Mouse (Mus musculus): ENCODE data around the gene Tln2. TPM values are rescaled to one million over a fixed set of nuclear protein-coding genes. Genes with fewer than 3 reads are reported as not detected.

The Tln2 gene
- polyA plus RNA-seq, 1 experiment from 2014 or later = 46.3 TPM

- H3K27ac ChIP-seq (replicated peaks; ENCODE audit: low read depth, low read length) = no peak overlapping the region
- DNase-seq (ENCODE audit: low spot score) = peak; percentile 62
- no peaks in the 10 kb centered on the region for H3K27me3 ChIP-seq (replicated peaks; ENCODE audit: control insufficient read depth, insufficient read depth, low read length)
- no peaks in the 10 kb centered on the region for H3K9me3 ChIP-seq (ENCODE audit: control insufficient read depth, low read length)
- no peak; the same call in 1 of the 2 replicates for ATAC-seq (ENCODE audit: low read depth)
- no peak overlapping the region for H3K4me3 ChIP-seq (ENCODE audit: low read depth, low read length)
- no peaks in the 10 kb centered on the region for H3K36me3 ChIP-seq (ENCODE audit: control insufficient read depth, insufficient read depth, low read length)
- 56% methylated on average over 12 of the region's 12 CpGs for WGBS
- H3K4me1 ChIP-seq (ENCODE audit: control insufficient read depth, insufficient read depth, low read length) = no peaks in the 10 kb centered on the region
- no peak overlapping the region for H3K9ac ChIP-seq (ENCODE audit: low read depth, low read length)
- H3K4me2 ChIP-seq (ENCODE audit: low read depth, low read length) = no peak overlapping the region
Observed at GRCm38 (mm10) chr9:67429199-67429892, 130.2 kb downstream of the Tln2 start.

GRCm38 (mm10) chr9:67428306-67429047 lies 131.0 kb downstream of the Tln2 start:
- peak; percentile 47; the same call in 1 of the 2 replicates for ATAC-seq (ENCODE audit: low read depth)

DNA sequence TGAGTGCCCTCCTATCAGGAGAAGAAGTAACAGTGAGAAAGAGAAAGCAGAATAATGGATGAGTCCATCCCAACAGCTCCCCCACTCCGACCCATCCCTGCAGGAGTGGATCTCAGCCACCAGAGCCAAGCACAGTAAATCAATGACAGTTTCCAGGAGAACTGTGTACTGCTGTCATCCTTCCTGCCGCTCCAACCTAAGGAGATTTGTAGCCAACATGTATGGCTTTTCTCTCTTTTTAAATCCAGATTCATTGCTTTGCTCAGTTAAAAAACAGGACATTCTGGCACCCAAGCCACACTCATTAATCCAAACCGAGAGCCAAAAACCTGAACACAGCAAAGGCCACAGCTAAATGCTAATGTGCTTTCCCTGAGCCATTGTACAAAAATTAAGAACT lies 133.2 kb downstream of the Tln2 start:
- no peak overlapping the region for H3K27ac ChIP-seq (replicated peaks; ENCODE audit: low read depth, low read length)
- 84% methylated on average over 3 of the region's 3 CpGs for WGBS
- no peaks in the 10 kb centered on the region for H3K9me3 ChIP-seq (ENCODE audit: control insufficient read depth, low read length)
- DNase-seq (ENCODE audit: low spot score) (no peak), ATAC-seq (ENCODE audit: low read depth) (no peak)
- no peak overlapping the region for H3K4me2 ChIP-seq (ENCODE audit: low read depth, low read length)
- H3K4me3 ChIP-seq (ENCODE audit: low read depth, low read length) = no peak overlapping the region
- H3K36me3 ChIP-seq (ENCODE audit: control insufficient read depth, insufficient read depth, low read length) = no peaks in the 10 kb centered on the region
- H3K9ac ChIP-seq (ENCODE audit: low read depth, low read length) = no peak overlapping the region
- no peaks in the 10 kb centered on the region for H3K4me1 ChIP-seq (ENCODE audit: control insufficient read depth, insufficient read depth, low read length)
- no peaks in the 10 kb centered on the region for H3K27me3 ChIP-seq (replicated peaks; ENCODE audit: control insufficient read depth, insufficient read depth, low read length)

More at GRCm38 (mm10) chr9:67428306-67429047, 131.0 kb downstream of the Tln2 start:
- H3K9ac ChIP-seq (ENCODE audit: low read depth, low read length) = no peak overlapping the region
- DNase-seq (ENCODE audit: low spot score) = peak; percentile 50
- no peaks in the 10 kb centered on the region for H3K36me3 ChIP-seq (ENCODE audit: control insufficient read depth, insufficient read depth, low read length)
- H3K4me2 ChIP-seq (ENCODE audit: low read depth, low read length) = no peak overlapping the region
- H3K9me3 ChIP-seq (ENCODE audit: control insufficient read depth, low read length) = no peaks in the 10 kb centered on the region
- no peaks in the 10 kb centered on the region for H3K4me1 ChIP-seq (ENCODE audit: control insufficient read depth, insufficient read depth, low read length)
- H3K27me3 ChIP-seq (replicated peaks; ENCODE audit: control insufficient read depth, insufficient read depth, low read length) = no peaks in the 10 kb centered on the region
- no peak overlapping the region for H3K4me3 ChIP-seq (ENCODE audit: low read depth, low read length)
- H3K27ac ChIP-seq (replicated peaks; ENCODE audit: low read depth, low read length) = no peak overlapping the region
- 86% methylated on average over 15 of the region's 15 CpGs for whole genome bisulfite sequencing

DNA sequence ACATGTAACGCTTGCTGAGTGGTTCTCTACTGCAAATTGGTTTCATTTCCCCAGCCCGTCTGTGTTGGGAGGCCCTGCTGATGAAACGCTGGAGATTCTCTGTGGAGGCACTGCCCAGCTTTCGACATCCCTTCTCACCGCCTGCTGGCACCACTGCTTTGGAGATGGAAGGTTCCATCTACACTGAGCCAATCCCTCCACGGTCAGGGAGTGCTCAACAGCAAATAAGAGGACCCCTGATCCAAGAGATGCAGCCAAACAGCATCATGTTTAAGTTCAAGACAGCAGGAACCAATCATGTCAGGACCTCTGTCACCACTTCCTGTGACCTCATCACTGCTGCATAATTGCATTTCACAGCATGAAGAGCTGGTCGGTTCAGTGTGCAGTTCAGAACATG lies 135.4 kb downstream of the Tln2 start:
- Histone ChIP-seq H3K4me3 (ENCODE audit: low read depth, low read length) (no peak overlapping the region), H3K27me3 (replicated peaks; ENCODE audit: control insufficient read depth, insufficient read depth, low read length) (no peaks in the 10 kb centered on the region), H3K27ac (replicated peaks; ENCODE audit: low read depth, low read length) (no peak overlapping the region), H3K4me1 (ENCODE audit: control insufficient read depth, insufficient read depth, low read length) (no peaks in the 10 kb centered on the region), H3K9me3 (ENCODE audit: control insufficient read depth, low read length) (no peaks in the 10 kb centered on the region), H3K4me2 (ENCODE audit: low read depth, low read length) (no peak overlapping the region), H3K36me3 (ENCODE audit: control insufficient read depth, insufficient read depth, low read length) (no peaks in the 10 kb centered on the region), H3K9ac (ENCODE audit: low read depth, low read length) (no peak overlapping the region)
- WGBS = 34% methylated on average over 7 of the region's 7 CpGs
- ATAC-seq (ENCODE audit: low read depth) (no peak), DNase-seq (ENCODE audit: low spot score) (no peak)

GRCm38 (mm10) chr9:67418092-67418491 lies 141.4 kb downstream of the Tln2 start:
- Histone ChIP-seq H3K27me3 (replicated peaks; ENCODE audit: control insufficient read depth, insufficient read depth, low read length) (no peaks in the 10 kb centered on the region), H3K9me3 (ENCODE audit: control insufficient read depth, low read length) (no peaks in the 10 kb centered on the region), H3K9ac (ENCODE audit: low read depth, low read length) (no peak overlapping the region), H3K36me3 (ENCODE audit: control insufficient read depth, insufficient read depth, low read length) (no peaks in the 10 kb centered on the region), H3K4me3 (ENCODE audit: low read depth, low read length) (no peak overlapping the region), H3K4me2 (ENCODE audit: low read depth, low read length) (no peak overlapping the region), H3K27ac (replicated peaks; ENCODE audit: low read depth, low read length) (no peak overlapping the region), H3K4me1 (ENCODE audit: control insufficient read depth, insufficient read depth, low read length) (peaks cover 11% of the 10 kb centered on the region)
- 38% methylated on average over 6 of the region's 6 CpGs for WGBS
- peak; percentile 50 for DNase-seq (ENCODE audit: low spot score)
- peak; percentile 68; the same call in 1 of the 2 replicates for ATAC-seq (ENCODE audit: low read depth)

- Histone ChIP-seq H3K4me3 (ENCODE audit: low read depth, low read length) (no peak overlapping the region), H3K36me3 (ENCODE audit: control insufficient read depth, insufficient read depth, low read length) (no peaks in the 10 kb centered on the region), H3K27me3 (replicated peaks; ENCODE audit: control insufficient read depth, insufficient read depth, low read length) (no peaks in the 10 kb centered on the region), H3K4me1 (ENCODE audit: control insufficient read depth, insufficient read depth, low read length) (no peaks in the 10 kb centered on the region), H3K4me2 (ENCODE audit: low read depth, low read length) (no peak overlapping the region), H3K27ac (replicated peaks; ENCODE audit: low read depth, low read length) (no peak overlapping the region), H3K9me3 (ENCODE audit: control insufficient read depth, low read length) (no peaks in the 10 kb centered on the region), H3K9ac (ENCODE audit: low read depth, low read length) (no peak overlapping the region)
- DNase-seq (ENCODE audit: low spot score) = no peak
- no peak for ATAC-seq (ENCODE audit: low read depth)
- WGBS = 90% methylated on average over 2 of the region's 2 CpGs
Observed at GRCm38 (mm10) chr9:67410667-67411066, 148.8 kb downstream of the Tln2 start.

DNA sequence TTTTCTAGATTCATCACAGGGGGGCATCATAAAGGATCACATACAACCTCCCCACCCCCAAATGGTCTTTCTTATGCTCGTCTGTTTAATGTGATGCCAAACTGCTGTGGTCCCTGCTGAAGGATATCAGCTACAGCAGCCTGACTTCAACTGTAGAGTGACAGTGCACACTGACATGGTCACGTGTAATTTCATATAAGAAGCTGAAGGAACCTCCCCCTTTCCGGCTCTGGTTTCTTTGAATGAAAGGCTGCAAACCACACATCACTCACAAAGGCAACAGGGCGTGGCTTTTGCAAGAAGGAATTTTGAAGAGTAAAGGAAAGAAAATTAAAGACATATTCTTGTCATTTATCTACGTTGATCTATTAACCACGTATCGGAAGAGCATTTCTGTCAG lies 154.8 kb downstream of the Tln2 start:
- Histone ChIP-seq H3K4me3 (ENCODE audit: low read depth, low read length) (no peak overlapping the region), H3K36me3 (ENCODE audit: control insufficient read depth, insufficient read depth, low read length) (no peaks in the 10 kb centered on the region), H3K9me3 (ENCODE audit: control insufficient read depth, low read length) (no peaks in the 10 kb centered on the region), H3K27me3 (replicated peaks; ENCODE audit: control insufficient read depth, insufficient read depth, low read length) (no peaks in the 10 kb centered on the region), H3K9ac (ENCODE audit: low read depth, low read length) (no peak overlapping the region), H3K4me2 (ENCODE audit: low read depth, low read length) (no peak overlapping the region), H3K27ac (replicated peaks; ENCODE audit: low read depth, low read length) (no peak overlapping the region), H3K4me1 (ENCODE audit: control insufficient read depth, insufficient read depth, low read length) (peaks cover 5% of the 10 kb centered on the region; the same call in 1 of the 2 replicates)
- DNase-seq (ENCODE audit: low spot score) (peak; percentile 69), ATAC-seq (ENCODE audit: low read depth) (no peak)
- 47% methylated on average over 7 of the region's 7 CpGs for WGBS

- H3K27ac ChIP-seq (replicated peaks; ENCODE audit: low read depth, low read length) = no peak overlapping the region
- H3K36me3 ChIP-seq (ENCODE audit: control insufficient read depth, insufficient read depth, low read length) = no peaks in the 10 kb centered on the region
- ATAC-seq (ENCODE audit: low read depth) (no peak), DNase-seq (ENCODE audit: low spot score) (no peak)
- H3K4me3 ChIP-seq (ENCODE audit: low read depth, low read length) = no peak overlapping the region
- no peaks in the 10 kb centered on the region for H3K27me3 ChIP-seq (replicated peaks; ENCODE audit: control insufficient read depth, insufficient read depth, low read length)
- H3K9me3 ChIP-seq (ENCODE audit: control insufficient read depth, low read length) = no peaks in the 10 kb centered on the region
- H3K4me1 ChIP-seq (ENCODE audit: control insufficient read depth, insufficient read depth, low read length) = no peaks in the 10 kb centered on the region
- H3K4me2 ChIP-seq (ENCODE audit: low read depth, low read length) = no peak overlapping the region
- 89% methylated on average over 6 of the region's 6 CpGs for whole genome bisulfite sequencing
- no peak overlapping the region for H3K9ac ChIP-seq (ENCODE audit: low read depth, low read length)
Observed at GRCm38 (mm10) chr9:67399563-67399962, 159.9 kb downstream of the Tln2 start.
